Mouse (Mus musculus): ENCODE measurements around the gene Plekhm2. TPM values are rescaled to one million over a fixed set of nuclear protein-coding genes. Genes with fewer than 3 reads are reported as not detected.

Plekhm2 gene
- polyA plus RNA-seq, 1 experiment = 1.1 TPM

GRCm38 (mm10) chr4:141604493-141604892 is 60.2 kb downstream of the Plekhm2 start:
- peaks cover 22% of the 10 kb centered on the region for H3K27me3 ChIP-seq (ENCODE audit: control insufficient read depth)

GRCm38 (mm10) chr4:141603921-141604320 is 60.8 kb downstream of the Plekhm2 start:
- no peak for TF ChIP-seq GATA1 (IDR thresholded peaks at IDR 0.05; ENCODE audit: low read length)
- no peak for TF ChIP-seq TAL1 (IDR thresholded peaks at IDR 0.05; ENCODE audit: low read length)
- H3K4me1 ChIP-seq (ENCODE audit: control insufficient read depth) = no peaks in the 10 kb centered on the region
- H3K27me3 ChIP-seq (ENCODE audit: control insufficient read depth) = peaks cover 28% of the 10 kb centered on the region

More at GRCm38 (mm10) chr4:141604493-141604892, 60.2 kb downstream of the Plekhm2 start:
- H3K4me3 ChIP-seq (replicated peaks) = no peak overlapping the region
- no peak for TF ChIP-seq TAL1 (IDR thresholded peaks at IDR 0.05; ENCODE audit: low read length)
- no peak for TF ChIP-seq GATA1 (IDR thresholded peaks at IDR 0.05; ENCODE audit: low read length)
- peaks cover 2% of the 10 kb centered on the region; the same call in 1 of the 2 replicates for H3K9me3 ChIP-seq (ENCODE audit: control insufficient read depth, low read length)
- H3K36me3 ChIP-seq (ENCODE audit: control insufficient read depth) = no peaks in the 10 kb centered on the region
- H3K4me1 ChIP-seq (ENCODE audit: control insufficient read depth) = no peaks in the 10 kb centered on the region

GRCm38 (mm10) chr4:141602523-141603223 is 62.0 kb downstream of the Plekhm2 start:
- no peak overlapping the region for H3K4me3 ChIP-seq (replicated peaks)
- no peaks in the 10 kb centered on the region for H3K4me1 ChIP-seq (ENCODE audit: control insufficient read depth)
- peaks cover 2% of the 10 kb centered on the region; the same call in 1 of the 2 replicates for H3K9me3 ChIP-seq (ENCODE audit: control insufficient read depth, low read length)
- H3K27me3 ChIP-seq (ENCODE audit: control insufficient read depth) = peaks cover 40% of the 10 kb centered on the region
- no peaks in the 10 kb centered on the region for H3K36me3 ChIP-seq (ENCODE audit: control insufficient read depth)
- TF ChIP-seq GATA1 (IDR thresholded peaks at IDR 0.05; ENCODE audit: low read length) (no peak), TAL1 (IDR thresholded peaks at IDR 0.05; ENCODE audit: low read length) (no peak)

More at GRCm38 (mm10) chr4:141603921-141604320, 60.8 kb downstream of the Plekhm2 start:
- H3K36me3 ChIP-seq (ENCODE audit: control insufficient read depth) = no peaks in the 10 kb centered on the region
- H3K4me3 ChIP-seq (replicated peaks) = no peak overlapping the region
- peaks cover 2% of the 10 kb centered on the region; the same call in 1 of the 2 replicates for H3K9me3 ChIP-seq (ENCODE audit: control insufficient read depth, low read length)

GRCm38 (mm10) chr4:141601148-141601862 is 63.4 kb downstream of the Plekhm2 start:
- no peaks in the 10 kb centered on the region for H3K4me1 ChIP-seq (ENCODE audit: control insufficient read depth)
- TF ChIP-seq GATA1 (IDR thresholded peaks at IDR 0.05; ENCODE audit: low read length) = no peak
- no peak for TF ChIP-seq TAL1 (IDR thresholded peaks at IDR 0.05; ENCODE audit: low read length)
- H3K9me3 ChIP-seq (ENCODE audit: control insufficient read depth, low read length) = no peaks in the 10 kb centered on the region
- no peak overlapping the region for H3K4me3 ChIP-seq (replicated peaks)
- no peaks in the 10 kb centered on the region for H3K36me3 ChIP-seq (ENCODE audit: control insufficient read depth)
- peaks cover 52% of the 10 kb centered on the region for H3K27me3 ChIP-seq (ENCODE audit: control insufficient read depth)

- peaks cover 54% of the 10 kb centered on the region for H3K27me3 ChIP-seq (ENCODE audit: control insufficient read depth)
- no peaks in the 10 kb centered on the region for H3K9me3 ChIP-seq (ENCODE audit: control insufficient read depth, low read length)
- H3K36me3 ChIP-seq (ENCODE audit: control insufficient read depth) = no peaks in the 10 kb centered on the region
- H3K4me1 ChIP-seq (ENCODE audit: control insufficient read depth) = no peaks in the 10 kb centered on the region
- H3K4me3 ChIP-seq (replicated peaks) = no peak overlapping the region
- TF ChIP-seq TAL1 (IDR thresholded peaks at IDR 0.05; ENCODE audit: low read length) (no peak), GATA1 (IDR thresholded peaks at IDR 0.05; ENCODE audit: low read length) (no peak)
These were observed 64.3 kb downstream of the Plekhm2 start for GRCm38 (mm10) chr4:141600364-141600763.

GRCm38 (mm10) chr4:141599251-141600141 is 65.2 kb downstream of the Plekhm2 start:
- TF ChIP-seq TAL1 (IDR thresholded peaks at IDR 0.05; ENCODE audit: low read length) (no peak), GATA1 (IDR thresholded peaks at IDR 0.05; ENCODE audit: low read length) (no peak)
- Histone ChIP-seq H3K4me1 (ENCODE audit: control insufficient read depth) (no peaks in the 10 kb centered on the region), H3K9me3 (ENCODE audit: control insufficient read depth, low read length) (no peaks in the 10 kb centered on the region), H3K4me3 (replicated peaks) (peak overlapping the region; percentile 12), H3K36me3 (ENCODE audit: control insufficient read depth) (no peaks in the 10 kb centered on the region), H3K27me3 (ENCODE audit: control insufficient read depth) (peaks cover 54% of the 10 kb centered on the region)

- no peaks in the 10 kb centered on the region for H3K9me3 ChIP-seq (ENCODE audit: control insufficient read depth, low read length)
- H3K4me3 ChIP-seq (replicated peaks) = no peak overlapping the region
- peaks cover 54% of the 10 kb centered on the region for H3K27me3 ChIP-seq (ENCODE audit: control insufficient read depth)
- H3K36me3 ChIP-seq (ENCODE audit: control insufficient read depth) = no peaks in the 10 kb centered on the region
- TF ChIP-seq GATA1 (IDR thresholded peaks at IDR 0.05; ENCODE audit: low read length) (no peak), TAL1 (IDR thresholded peaks at IDR 0.05; ENCODE audit: low read length) (no peak)
- no peaks in the 10 kb centered on the region for H3K4me1 ChIP-seq (ENCODE audit: control insufficient read depth)
These were observed 65.8 kb downstream of the Plekhm2 start for GRCm38 (mm10) chr4:141598894-141599250.

GRCm38 (mm10) chr4:141598199-141598893 is 66.4 kb downstream of the Plekhm2 start:
- H3K4me1 ChIP-seq (ENCODE audit: control insufficient read depth) = no peaks in the 10 kb centered on the region
- TF ChIP-seq TAL1 (IDR thresholded peaks at IDR 0.05; ENCODE audit: low read length) = no peak
- no peak for TF ChIP-seq GATA1 (IDR thresholded peaks at IDR 0.05; ENCODE audit: low read length)
- H3K27me3 ChIP-seq (ENCODE audit: control insufficient read depth) = peaks cover 54% of the 10 kb centered on the region

More at GRCm38 (mm10) chr4:141598199-141598893, 66.4 kb downstream of the Plekhm2 start:
- Histone ChIP-seq H3K9me3 (ENCODE audit: control insufficient read depth, low read length) (no peaks in the 10 kb centered on the region), H3K36me3 (ENCODE audit: control insufficient read depth) (no peaks in the 10 kb centered on the region), H3K4me3 (replicated peaks) (no peak overlapping the region)

Measured in erythroblast, embryonic 14.5 days (primary cell).